Mouse (Mus musculus): ENCODE results near the gene Scel. TPM values are rescaled to one million over a fixed set of nuclear protein-coding genes. Genes with fewer than 3 reads are reported as not detected.

Scel gene
- total RNA-seq, 2 experiments from 2014 or later = 0.26 TPM

DNA sequence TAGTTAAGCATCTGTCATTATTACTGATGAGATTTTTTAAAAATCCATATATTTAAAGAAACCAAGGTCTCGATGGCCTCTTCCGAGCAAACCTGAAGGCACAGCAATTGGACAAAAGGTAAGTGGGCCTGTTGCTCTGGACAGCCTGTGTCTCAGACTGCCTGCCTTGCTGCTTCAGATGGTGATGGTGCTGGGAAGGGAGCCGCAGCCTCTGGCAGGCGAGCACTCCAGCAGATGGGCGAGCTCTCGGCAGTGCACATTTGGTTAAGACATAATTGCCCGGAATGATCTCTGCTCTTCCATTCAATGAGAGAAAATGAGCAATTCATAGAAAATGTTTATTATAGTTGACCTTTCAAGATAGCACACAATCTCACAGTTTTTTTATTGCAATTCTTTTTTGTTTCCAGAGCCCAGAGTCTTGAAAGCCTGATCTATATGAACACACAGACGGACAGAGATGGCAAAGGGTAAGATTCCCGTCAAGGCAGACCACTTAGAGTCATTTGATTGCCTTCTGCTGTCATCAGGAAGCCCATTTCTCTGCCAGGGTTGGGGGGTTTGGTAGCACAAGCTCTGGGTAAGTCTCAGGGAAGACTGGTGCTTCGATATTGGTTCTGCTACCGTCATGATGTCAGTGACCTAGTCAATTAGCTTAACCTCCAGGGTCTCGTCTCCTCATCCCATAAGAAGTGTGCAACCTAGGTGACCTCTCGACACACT, 58.6 kb downstream of the Scel start:
- DNase-seq = no peak

DNA sequence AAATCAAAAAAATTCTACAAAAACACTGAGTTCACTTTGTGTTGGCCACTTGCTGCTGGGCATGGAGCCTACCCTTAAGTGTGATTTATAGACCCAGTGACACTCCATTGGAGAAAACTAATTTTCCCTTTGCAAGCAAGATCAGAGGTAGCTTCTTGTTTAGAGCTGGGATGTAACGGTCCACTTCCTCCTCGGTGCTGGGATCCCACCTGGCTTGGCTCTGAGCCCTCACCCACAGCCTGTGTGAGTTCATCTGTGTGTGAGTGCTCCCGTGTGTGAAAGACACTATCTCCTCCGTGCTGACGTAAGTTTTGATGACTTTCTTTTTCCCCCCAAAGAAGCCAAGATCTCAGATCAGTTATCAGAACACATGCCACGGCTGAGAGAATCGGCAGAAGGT, 62.7 kb downstream of the Scel start:
- DNase-seq = no peak

DNA sequence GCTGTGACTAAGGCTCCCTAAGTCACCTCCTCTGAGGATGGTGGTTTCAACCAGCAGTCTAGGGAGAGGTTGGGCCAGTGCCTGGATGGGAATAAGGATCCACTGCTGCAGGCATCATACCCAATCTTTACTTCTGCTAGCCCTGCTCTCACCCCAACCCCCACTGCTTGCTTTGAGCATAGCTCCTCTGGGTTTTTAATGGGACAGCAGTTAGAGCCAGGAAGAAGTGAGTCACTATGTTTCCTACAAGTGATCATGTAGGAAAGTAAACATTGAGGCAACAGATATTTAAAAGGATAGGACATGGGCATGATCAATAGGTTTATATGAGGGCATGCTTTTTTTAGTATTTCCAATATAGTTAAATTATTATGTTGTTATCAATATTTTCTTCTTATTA, 63.9 kb downstream of the Scel start:
- DNase-seq = no peak

DNA sequence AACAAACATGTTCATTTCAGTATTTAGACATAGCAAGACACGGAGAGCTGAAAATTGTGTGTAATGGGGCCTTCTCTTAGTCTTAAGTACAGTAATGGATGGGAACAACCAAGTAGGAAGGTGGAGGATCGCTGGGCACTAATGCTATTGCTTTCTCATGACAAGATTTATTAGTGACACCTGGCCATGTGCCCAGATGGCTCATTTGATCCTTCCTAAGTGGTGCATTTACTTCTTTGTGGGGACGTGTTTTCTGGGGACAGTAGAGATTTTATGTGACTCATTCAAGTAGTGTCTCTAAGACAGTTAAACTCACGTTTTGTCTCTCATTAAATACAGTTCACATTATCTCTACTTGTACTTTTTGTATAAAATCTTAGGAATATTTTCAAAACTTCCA, 73.5 kb downstream of the Scel start:
- peak; percentile 61 to 67 for DNase-seq

DNA sequence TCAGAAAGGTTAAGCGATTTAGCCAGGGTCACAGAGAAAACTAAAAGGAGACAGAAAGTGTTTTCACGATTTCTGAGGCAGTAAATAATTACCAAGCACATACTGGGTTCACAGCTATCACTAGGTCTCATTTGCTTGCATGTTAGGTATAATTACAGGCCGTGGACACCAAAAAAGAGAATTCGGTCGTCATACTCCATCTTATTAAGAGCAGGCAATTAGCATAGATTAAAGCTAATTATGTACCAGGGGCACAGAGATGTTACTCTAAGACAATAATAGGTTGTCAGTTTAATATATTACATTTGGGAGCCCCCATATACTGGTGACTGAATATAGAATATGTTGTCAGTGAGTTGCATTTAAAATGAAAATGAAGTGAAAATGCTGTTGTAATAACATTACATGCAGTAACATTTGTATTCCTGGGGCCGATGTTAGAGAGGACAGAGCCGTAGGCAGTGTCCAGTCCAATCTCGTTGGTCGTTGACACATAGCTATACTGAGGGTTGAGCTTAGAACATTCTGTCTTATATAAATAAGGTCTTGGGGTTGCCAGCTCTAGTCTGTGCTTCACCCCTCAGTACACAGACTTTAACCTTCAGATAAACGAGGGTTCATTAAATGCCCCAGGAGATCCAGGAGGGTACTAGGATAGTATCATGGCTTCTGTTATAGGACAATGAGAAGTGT, 74.2 kb downstream of the Scel start:
- DNase-seq = no peak

DNA sequence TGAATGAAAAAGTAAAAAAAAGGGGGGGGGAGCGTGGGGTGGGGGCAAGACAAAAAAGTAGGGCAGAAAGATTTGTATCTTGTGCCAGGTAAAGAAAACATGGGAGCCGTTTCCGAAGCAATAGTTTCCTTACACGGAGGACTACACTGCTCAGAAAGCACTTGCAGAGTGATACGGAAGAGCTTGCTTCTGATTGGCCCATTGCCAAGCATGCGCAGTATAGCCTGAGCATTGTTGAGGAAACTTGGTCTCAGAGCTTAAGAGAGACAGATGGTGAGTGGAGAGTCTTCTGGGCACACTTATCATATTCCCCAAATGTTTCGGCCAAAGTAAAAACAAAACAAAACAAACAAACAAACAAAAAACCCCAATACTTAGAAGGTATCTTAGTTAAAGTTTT, 76.7 kb downstream of the Scel start:
- DNase-seq = peak in 1 of 2 experiments; percentile 6

DNA sequence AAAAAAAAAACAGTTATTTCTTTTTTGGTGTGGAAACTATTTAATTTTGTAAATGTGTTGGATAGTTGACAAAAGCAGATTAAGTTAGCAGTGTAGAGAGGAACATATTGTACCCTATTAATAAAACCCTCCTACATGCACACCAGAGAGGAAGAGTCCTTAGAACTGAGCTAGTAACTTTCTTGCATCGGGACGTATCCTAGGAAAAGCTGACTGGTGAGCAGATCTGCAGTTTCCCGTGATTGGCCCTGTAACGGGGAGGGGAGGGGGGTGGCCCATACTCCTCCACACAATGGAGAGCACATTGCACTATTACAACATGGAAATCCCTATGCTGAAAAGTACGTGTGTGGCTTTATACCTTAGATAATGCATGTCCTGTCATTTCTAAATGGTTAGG, 82.7 kb downstream of the Scel start:
- DNase-seq = no peak

DNA sequence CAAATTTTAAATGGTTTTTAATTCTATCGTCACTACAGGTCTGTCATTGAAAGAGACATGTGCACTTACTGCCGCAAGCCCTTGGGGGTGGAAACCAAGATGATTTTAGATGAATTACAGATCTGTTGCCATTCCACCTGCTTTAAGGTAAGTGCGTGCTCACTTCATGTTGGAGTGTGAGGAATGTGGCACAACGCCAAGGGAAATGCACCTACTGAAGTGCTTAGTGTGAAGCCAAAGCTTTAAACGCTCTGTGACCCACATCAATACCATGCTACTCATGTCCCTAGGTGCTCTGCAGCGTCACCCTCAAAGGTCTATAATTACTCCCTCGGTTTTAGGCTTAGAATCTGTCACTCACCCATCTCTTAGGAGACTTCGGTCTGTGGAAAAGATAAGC, 94.9 kb downstream of the Scel start:
- no peak for DNase-seq

DNA sequence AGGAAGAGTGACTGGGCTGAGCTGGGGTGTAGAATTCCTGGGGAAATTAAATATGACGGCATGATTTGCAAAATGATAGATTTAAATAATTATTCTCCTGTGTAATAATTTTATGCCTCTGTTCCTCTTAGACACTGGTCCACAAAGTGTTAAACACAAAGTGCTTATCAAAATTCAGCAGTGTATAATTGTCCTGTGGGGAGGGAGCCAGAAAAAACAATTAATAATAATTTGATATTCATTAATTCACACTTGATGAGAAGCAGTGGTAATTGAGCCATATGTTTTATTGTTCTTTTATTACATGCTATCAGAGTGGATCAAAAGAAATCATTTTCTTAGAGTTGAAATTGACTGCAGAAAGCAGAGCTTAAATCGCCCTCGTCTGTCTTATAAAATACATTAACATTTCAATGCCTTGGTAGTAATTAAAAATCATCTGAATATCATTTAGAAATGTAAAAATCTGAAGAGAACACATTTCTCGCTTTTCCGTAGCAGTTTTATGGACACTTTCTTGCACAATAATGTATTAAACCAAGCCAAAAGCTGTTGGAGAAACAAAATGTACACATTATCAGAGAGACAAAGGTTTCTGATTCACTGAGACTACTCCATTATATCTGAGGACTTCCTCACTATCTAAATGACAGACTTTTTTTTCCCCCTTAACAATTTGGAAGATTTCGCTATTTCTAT, 100.6 kb downstream of the Scel start:
- no peak for DNase-seq

DNA sequence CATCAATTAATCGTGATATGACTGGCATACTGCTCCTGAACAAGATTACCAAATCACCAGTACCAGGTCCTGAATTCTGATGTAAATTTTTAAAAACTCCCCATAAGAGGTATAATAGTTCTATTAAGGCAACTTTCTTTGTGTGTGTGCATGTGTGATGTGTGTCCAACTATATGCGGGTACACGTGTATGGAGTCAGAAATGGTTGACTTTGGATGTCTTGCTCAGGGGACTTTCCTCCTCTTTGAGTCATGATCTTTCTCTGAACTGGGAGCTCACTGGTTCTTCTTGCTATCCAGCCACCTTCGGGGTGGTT, 101.1 kb downstream of the Scel start:
- DNase-seq = no peak

DNA sequence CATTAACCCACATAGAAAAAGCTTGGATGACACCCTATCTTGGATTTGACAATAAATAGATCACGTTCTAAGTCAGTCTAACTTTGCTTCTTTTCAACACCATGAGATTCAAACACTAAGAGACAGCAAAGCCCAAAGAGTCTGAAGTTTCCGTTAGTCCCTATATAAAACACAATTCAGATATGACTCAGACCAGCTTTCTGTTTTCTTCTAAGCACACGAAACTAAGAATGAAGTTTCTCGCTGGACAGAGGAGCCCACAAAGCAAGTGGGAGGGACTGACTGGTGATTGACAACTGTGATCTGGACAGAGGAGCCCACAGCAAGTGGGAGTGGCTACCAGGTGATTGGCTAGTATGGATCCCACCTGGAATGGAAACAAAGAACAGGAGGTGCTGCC, 106.6 kb downstream of the Scel start:
- no peak for DNase-seq

DNA sequence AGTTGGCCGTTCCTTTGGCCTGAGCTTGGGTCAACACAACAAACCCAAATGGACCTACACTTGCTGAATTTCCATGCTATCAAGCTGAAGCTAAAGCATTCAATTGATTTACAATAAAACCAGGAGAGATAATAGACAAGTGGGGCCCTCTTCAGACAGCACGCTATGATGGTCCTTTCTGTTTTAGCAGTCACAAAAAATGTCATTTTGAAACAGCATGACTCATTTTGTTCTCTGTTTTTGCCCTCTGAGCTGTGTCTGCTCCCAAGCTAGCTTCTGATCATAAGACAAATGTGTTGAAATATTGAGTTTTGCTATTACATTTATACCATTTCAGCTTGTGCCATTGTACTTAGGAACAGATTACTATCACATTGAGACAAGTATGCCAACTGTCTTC, 108.1 kb downstream of the Scel start:
- no peak for DNase-seq

DNA sequence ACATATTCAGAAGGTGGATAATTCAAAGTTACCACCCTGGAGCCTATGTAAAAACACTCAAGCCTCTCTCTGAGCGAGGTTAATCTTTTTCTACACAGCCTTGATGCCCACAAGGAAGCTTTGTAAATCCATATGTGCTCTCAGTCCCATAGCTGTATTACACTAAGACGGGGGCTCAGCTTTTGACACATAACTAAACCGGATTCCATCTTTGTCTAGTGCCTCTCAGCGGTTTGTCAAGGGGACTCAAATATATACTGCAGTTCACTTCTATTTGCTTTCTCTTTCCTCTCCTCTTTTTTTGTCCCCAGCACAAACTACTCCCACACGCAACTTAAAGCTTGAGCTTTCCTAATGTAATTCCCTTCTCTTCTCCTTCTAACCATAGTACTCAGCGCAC, 113.0 kb downstream of the Scel start:
- no peak for DNase-seq

DNA sequence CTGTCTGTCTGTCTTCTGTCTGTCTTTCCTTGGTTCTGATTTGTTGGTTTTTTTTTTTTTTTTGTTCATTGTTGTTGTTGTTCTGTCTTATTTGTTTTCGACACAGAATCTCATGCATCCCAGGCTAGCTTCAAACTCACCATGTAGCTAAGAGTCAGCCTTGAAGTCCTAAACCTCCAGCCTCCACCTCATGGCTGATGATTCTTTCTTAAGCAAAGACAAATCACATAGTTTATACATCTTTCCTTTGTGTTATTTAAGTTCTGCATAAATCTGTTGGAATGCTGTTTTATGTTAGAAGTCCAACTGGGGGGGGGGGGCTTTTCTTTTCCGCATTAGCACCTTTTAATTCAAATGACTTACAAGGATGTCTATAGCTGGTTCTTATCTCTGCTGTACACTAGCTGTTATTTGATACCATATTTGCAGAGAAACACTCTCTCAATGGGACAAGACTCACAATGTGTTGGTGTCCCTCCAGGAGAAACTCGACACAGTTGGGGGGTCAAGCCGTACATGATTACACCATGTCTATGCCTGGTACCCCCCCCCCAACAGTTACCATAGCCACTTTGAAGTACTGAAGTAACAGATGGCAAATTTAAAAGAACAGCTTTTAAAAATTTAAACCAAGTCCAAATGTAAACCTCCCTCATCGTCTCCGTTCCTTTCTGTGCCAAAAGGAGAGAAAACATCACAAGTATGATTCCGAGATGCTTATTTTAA, 116.7 kb downstream of the Scel start:
- no peak for DNase-seq

DNA sequence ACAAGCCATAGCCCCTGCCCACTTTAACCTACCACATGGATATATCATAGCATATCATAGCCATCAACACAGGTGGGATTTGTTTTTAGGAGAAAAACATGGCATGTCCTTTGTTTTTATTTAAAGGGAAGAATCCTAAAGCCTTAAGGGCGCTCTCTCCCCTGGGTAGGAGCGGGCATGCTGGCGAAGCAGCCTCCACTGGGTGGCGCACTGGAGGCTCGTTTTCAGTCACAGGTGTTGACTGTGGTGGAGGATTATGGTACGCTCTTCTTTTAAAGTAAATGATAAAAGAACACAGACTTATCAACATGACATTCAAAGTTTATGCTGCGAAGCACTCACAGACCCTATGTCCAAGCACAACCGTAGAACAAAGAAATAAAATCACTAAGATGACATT, 117.4 kb downstream of the Scel start:
- no peak for DNase-seq

DNA sequence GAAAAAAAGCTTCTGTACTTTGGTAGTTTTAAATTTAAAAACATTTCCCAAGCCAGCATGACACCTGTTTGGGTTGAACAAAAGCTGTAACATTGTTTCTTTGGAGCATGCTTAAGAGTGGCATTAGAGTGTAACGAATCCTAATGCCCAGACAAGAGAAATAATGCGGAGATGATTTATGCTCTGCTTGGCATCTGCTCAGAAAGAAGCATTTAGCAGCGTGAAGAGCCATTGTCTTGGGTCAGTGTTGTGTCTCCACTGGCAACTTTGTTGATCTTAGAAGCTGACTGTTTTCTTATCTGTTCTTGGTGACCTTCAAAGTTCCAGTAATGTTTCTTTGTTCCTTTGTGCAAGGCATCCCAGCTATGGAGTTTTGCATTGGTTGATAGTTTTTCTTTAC, 130.8 kb downstream of the Scel start:
- no peak for DNase-seq

DNA sequence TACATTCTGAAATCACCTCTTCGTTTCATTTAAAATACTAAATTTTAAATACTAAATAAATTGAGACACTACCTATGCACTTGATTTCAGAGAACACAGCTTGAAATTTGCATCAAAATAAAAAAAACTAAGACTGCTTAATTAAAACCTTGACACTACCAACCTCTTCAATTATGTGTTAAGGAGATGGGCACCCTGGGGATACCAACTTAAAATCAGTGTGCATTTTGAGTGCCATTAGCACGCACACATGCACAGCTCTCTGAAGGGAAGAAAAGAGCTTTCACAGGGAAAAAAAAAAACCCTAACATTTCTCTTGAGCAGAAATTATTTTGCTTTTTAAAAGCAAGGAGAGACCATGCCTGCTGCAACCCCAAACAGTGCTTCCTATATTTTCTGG, 134.8 kb downstream of the Scel start:
- no peak for DNase-seq

DNA sequence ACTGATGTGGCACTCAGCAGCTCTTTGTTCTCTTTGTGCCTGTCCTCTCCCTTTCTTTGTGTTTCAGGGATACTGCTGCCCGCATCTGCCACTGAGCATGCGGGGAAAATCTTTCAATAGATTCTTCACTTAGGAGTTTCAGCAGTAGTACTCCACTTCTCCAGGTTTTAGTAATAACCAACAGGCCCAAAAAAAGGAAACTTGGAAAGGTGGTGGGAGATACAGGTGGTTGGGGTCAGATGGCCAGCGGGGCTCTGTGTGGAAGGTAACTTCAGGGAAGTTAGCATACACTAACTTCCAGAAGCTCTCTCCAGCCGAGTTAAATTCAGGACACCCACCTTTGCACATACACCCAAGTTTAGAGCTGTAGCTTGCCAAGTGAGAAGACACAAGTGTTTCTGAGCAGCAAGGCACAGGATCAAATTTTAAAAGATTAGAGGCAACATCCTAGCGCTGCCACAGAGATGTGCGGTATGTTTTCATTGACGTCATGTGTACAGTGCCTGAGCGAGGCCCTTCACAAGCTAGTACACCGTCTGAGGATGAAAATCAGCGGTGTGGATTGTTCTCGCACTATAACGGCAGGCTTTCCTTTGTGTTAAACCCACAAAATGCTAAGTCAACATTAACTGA, 135.6 kb downstream of the Scel start:
- DNase-seq = no peak

DNA sequence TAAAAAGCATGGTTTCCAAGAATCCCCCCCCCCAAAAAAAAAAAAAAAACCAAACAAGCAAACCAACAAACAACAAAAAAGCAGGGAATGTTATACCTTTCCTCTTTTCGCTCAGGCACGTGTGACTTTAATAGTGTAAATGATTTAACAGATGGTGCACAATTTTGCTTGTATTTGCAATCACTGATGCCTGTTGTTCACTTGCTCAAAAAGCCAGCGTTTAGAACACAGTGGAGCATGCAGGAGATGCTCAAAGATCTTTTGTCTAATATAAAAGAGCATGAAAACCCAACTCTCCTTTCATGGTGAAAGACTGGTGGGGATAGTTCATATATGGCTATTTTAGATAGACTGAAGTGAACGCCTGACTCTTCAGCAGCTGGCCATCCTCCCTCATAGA, 136.2 kb downstream of the Scel start:
- DNase-seq = no peak

DNA sequence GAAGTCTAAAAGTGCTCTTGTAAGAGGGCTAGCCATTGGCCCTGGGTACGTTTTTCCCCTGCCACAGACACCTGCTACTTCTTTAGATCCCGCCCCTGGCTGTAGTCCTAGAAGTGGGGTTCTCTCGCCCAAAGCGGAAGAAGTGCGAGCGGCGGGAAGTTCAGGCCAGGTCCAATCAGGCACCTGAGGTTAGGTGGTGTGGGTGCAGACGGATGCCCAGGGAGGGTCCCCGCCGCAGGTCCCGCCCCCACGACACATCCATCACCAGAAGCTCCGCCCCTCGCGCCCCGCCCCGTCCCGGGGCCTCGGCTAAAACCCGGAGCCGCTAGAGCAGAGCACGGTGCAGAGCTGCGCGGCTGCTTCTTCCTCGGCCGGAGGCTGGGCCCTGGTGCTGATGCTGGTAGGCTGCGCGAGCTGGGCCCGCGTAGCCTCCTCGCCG, 136.8 kb downstream of the Scel start, which contains the start of gene Slain1:
Gene Slain1, plus strand, starts transcription at position 333 of the 439 bp plus-strand sequence.
- peak; percentile 73 to 83 for DNase-seq

DNA sequence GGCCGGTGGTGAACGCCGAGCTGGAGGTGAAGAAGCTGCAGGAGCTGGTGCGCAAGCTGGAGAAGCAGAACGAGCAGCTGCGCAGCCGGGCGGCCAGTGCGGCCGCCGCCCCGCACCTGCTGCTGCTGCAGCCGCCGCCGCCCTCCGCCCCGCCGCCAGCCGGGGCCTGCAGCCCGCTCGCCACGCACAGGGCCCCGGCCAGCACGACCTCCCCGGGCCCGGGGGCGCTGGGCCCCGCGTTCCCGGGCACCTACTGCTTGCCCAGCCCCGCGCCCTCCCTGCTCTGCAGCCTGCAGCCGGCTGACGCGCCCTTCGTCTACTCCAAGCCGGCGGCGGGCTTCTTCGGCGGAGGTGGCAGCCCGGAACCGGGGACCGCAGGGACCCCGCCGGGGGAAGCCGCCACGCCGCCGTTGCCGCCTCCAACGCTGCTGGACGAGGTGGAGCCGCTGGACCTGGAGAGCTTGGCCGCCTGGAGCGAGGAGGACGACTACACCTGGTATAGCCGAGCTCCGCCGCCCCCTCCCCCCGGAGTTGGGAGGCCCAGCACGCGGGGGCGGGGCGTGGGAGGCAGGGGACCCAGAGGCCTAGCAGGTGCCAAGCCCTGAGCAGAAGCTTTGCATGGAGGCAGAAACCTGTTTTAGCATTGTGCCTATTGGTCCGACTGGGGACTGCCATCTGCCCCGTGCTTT, 137.4 kb downstream of the Scel start:
- DNase-seq = peak; percentile 30 to 71

DNA sequence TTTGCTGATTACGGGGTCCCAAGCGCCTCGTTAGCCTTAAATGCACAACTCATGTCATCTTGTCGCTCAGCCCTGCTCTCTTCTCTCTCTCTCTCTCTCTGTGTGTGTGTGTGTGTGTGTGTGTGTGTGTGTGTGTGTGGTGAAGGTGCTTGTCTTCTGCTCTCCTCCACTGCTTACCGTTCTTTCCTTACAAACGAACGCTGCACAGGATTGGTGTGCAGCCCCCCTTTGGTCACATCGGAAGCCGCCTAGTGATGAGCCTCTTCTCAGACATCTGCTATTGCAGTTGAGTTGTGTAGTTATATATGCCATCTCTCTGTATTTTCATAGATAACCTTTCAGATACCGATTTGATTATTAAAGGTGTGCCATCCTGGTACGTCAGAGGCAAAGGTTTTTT, 138.0 kb downstream of the Scel start:
- no peak for DNase-seq

Measured in adrenal gland, postnatal 36 days (tissue).